26 mouse cellular contexts compared by ENCODE assay signal in the genomic region with DNA sequence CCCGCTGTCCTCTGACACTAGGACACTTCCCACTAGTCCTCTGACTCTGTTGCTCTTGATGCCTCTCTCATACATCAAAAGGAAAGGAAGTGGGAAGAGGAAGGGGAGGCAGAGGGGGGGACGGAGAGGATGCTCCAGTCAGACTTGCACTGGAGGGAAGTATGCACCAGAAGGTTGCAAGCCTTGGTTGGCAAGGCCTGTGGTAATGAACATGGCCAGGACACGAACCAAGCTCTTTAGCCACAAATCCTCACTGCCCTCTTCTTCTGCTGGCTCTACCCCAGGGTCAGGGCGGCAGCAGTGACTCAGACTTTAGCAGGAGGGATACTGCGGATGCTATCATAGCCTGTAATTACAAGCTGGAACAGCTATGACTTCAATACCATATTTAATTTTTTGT. TPM values are rescaled to one million over a fixed set of nuclear protein-coding genes. Genes with fewer than 3 reads are reported as not detected.
DNase-seq lines count a peak whose midpoint lies in the region; TF ChIP-seq lines count a peak whose summit lies in the region.
"Had no signal": no experiment of that assay in that cellular context is flagged by ENCODE, and none has a peak within 500 bp of the region (broad histone marks: within the 10 kb centered on the region; RNA-seq: fewer than 3 reads in every experiment).

No protein-coding gene starts in this region.

- H3K27me3 ChIP-seq in C2C12 (ENCODE audit: control insufficient read depth, insufficient read depth, insufficient read length), result no peaks in the 10 kb centered on the region
- H3K27me3 ChIP-seq: embryonic facial prominence, embryonic 15.5 days; forebrain, embryonic 12.5 days; liver, embryonic 12.5 days; midbrain, embryonic 12.5 days; stomach, embryonic 15.5 days had no signal

- H3K79me2 ChIP-seq in C2C12 (ENCODE audit: control insufficient read depth, insufficient read depth), result no peaks in the 10 kb centered on the region

- WGBS in olfactory bulb, adult 2 months, result 25% methylated on average over 5 of the region's 5 CpGs

- intact Hi-C loops in gastrocnemius, adult 2 months (cut with DNase I), result no loop called here
- intact Hi-C loops in heart, postnatal 10 days (cut with DNase I), result no loop called here

- H3K4me3 ChIP-seq in gastrocnemius, adult 2 months, result no peak overlapping the region
- no peak overlapping the region for H3K4me3 ChIP-seq in C2C12 (ENCODE audit: insufficient read depth, poor library complexity, severe bottlenecking)
- no peak overlapping the region for H3K4me3 ChIP-seq in olfactory bulb, adult 2 months (ENCODE audit: insufficient read depth, low read depth, low read length)
- H3K4me3 ChIP-seq: embryonic facial prominence, embryonic 15.5 days; forebrain, embryonic 12.5 days; heart, embryonic 10.5 days; hindbrain, embryonic 13.5 days; liver, embryonic 12.5 days; midbrain, embryonic 12.5 days; stomach, embryonic 15.5 days had no signal

- peak overlapping the region; percentile 80 for H3K27ac ChIP-seq in gastrocnemius, adult 2 months
- H3K27ac ChIP-seq in olfactory bulb, adult 2 months (ENCODE audit: insufficient read depth, low read depth, low read length), result peak overlapping the region; percentile 95
- H3K27ac ChIP-seq: embryonic facial prominence, embryonic 15.5 days; forebrain, embryonic 12.5 days; heart, embryonic 10.5 days; hindbrain, embryonic 13.5 days; liver, embryonic 12.5 days; midbrain, embryonic 12.5 days; stomach, embryonic 15.5 days had no signal

- TF ChIP-seq CTCF in gastrocnemius, adult 2 months (IDR thresholded peaks at IDR 0.05), result no peak
- TF ChIP-seq CTCF in C2C12 (IDR thresholded peaks at IDR 0.05; ENCODE audit: control insufficient read depth, insufficient read depth, insufficient read length), result no peak
- no peak for TF ChIP-seq CTCF in olfactory bulb, adult 2 months (IDR thresholded peaks at IDR 0.05; ENCODE audit: insufficient read depth, low read depth, low read length)

- no peak overlapping the region for H3ac ChIP-seq in C2C12 (ENCODE audit: control insufficient read depth, insufficient read length, low read depth)

- H3K36me3 ChIP-seq in C2C12 (ENCODE audit: control insufficient read depth, insufficient read depth), result no peaks in the 10 kb centered on the region
- H3K36me3 ChIP-seq: embryonic facial prominence, embryonic 15.5 days; forebrain, embryonic 12.5 days; heart, embryonic 10.5 days; hindbrain, embryonic 13.5 days; liver, embryonic 12.5 days; midbrain, embryonic 12.5 days; stomach, embryonic 15.5 days had no signal

- no peak for TF ChIP-seq POLR2A in olfactory bulb, adult 2 months (IDR thresholded peaks at IDR 0.05; ENCODE audit: insufficient read depth, low read depth, low read length)

- no peak for DNase-seq in gastrocnemius, adult 2 months
- DNase-seq in gastrocnemius, adult 8-10 months (ENCODE audit: low spot score in 2 of 2), result no peak
- peak; percentile 62 for DNase-seq in 3T3-L1 (ENCODE audit: low read depth, low spot score)
- DNase-seq in heart, postnatal 10 days, result no peak
- DNase-seq: cerebellum, adult 11-12 months; cerebellum, postnatal 10 days; gastrocnemius, postnatal 25 days; heart, adult 11 months; heart, postnatal 4 days; kidney, postnatal 14 days; left cerebral cortex, postnatal 4 days; liver, postnatal 0 days; lung, postnatal 36 days; retina, postnatal 1 day; right cerebral cortex, postnatal 14 days had no signal

- H3K79me3 ChIP-seq in C2C12 (ENCODE audit: low read depth), result no peaks in the 10 kb centered on the region

- peaks cover 36% of the 10 kb centered on the region for H3K4me1 ChIP-seq in olfactory bulb, adult 2 months (ENCODE audit: control insufficient read depth, insufficient read depth, low read length)
- H3K4me1 ChIP-seq: embryonic facial prominence, embryonic 15.5 days; heart, embryonic 10.5 days; liver, embryonic 12.5 days; stomach, embryonic 15.5 days had no signal

TF ChIP-seq in C2C12, 6 proteins besides CTCF, POLR2A, EP300 and RAD21:
- TF ChIP-seq CEBPB (IDR thresholded peaks at IDR 0.05; ENCODE audit: low read depth), result no peak
- TF ChIP-seq MAX (IDR thresholded peaks at IDR 0.05), result peak; percentile 60
- TF ChIP-seq FOSL1 (IDR thresholded peaks at IDR 0.05; ENCODE audit: insufficient read depth, low read length, poor library complexity, severe bottlenecking), result peak; percentile 43

RNA-seq across cellular contexts. Expression of a gene that starts 35.8 kb away (rescaled TPM):
- total RNA-seq in gastrocnemius, adult 2 months (2021), result 10 to 100 TPM; 40.1 to 49.5 TPM
- total RNA-seq in gastrocnemius, adult 8-10 months (2022), result 10 to 100 TPM; 35.7 to 39.4 (median 37.3) TPM
- 319 TPM for polyA plus RNA-seq in C2C12 (2012; fragmentation: generic; extraction: Trizol)
- polyA plus RNA-seq in olfactory bulb, adult 2 months (2012; ENCODE audit: insufficient read depth, insufficient read length, low replicate concordance, missing spikeins), result not detected in 2 replicates
- total RNA-seq in heart, postnatal 10 days (2021), result 100 to 1,000 TPM in 1 of 2 experiments, 10 to 100 TPM in 1; 99.0 to 122 TPM

RNA-seq across cellular contexts. Expression of a gene that starts 53.9 kb away (rescaled TPM):
- 10 to 100 TPM in 1 of 2 experiments, 1 to 10 TPM in 1; 4.2 to 15.5 TPM for total RNA-seq in gastrocnemius, adult 2 months (2021)
- total RNA-seq in gastrocnemius, adult 8-10 months (2022), result 10 to 100 TPM in 1 of 4 experiments, 1 to 10 TPM in 3; 1.1 to 11.7 (median 2.7) TPM
- polyA plus RNA-seq in C2C12 (2012; fragmentation: generic; extraction: Trizol), result 7.8 TPM
- polyA plus RNA-seq in olfactory bulb, adult 2 months (2012; ENCODE audit: insufficient read depth, insufficient read length, low replicate concordance, missing spikeins), result 128 TPM in 1 of 2 replicates, not detected in the other
- total RNA-seq in heart, postnatal 10 days (2021), result not detected
- total RNA-seq: common myeloid progenitor, adult 5-6 weeks; megakaryocyte, adult 5-6 weeks had no signal
